Mouse (Mus musculus) spleen, adult 12 weeks (tissue): ENCODE measurements at regions not wholly inside any gene's neighbourhood (a gene's known extent, or its start where the extent isn't known, plus 50 kb on each side); places are given as distances from the start of the nearest gene placed in this dataset.

Source experiments
- DNase-seq: peaks from one replicate; pipeline ENCODE4 v3.0.0; 2022; ENCODE audit warnings: low spot score

DNA sequence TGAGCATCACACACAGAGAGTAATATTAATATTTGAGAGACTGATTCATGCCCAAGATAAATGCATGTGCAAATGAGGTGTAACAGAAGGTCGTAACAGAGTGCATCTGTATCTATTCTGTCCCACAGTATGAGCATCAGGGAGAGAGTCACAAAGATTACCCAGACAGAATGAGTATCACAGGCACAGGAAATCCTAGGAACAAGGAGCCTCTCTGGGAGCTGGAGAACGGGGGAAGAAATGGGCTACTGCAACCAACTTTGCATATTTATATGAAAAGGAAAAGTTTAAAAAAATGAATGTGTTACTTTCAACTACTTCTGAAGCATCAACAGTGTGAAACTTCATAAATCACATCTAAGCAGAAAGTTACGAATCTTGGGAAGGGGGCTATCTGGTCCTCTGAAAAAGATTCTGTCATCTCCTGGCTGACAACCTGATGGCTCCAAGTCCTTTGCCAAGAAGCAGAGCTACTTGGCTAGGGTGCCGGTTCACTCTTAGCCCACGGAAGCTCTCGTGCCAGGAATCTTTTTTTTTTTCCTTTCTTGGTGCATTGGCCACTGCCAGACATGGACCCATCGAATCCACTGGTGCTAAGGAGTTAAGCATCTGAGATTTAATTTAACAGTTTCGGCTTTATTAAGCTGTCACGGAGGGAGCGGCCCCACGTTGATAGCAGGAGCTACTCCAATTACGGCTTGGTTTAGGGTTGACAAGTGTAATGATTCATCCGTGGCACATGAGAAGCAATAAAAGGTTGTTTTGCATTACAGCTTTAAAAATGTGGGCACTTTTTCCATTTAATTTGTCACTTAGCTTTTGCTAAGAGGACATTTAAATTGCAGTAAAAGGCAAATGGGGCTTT lies 277.6 kb upstream of the Smim15 start:
- DNase-seq: no peak

DNA sequence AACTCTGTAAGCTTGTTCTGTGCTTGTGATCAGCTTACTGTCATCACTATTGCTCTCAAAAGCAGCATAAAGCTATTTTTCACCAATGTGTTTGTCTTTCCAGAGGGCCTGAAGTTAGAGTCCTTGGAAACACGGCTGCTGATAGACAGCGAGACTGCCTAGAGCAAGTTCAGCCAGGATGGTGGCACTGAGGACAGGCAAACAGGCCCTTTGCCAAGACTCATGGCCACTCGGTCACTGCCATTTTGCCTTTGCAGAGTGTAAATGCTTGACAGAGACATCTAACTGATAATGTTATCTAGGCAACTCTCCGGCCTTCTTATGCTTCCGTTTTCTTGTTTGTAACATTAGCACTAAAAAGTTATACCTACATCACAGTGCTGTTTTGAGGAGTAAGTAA lies 280.3 kb upstream of the Smim15 start:
- DNase-seq: no peak

DNA sequence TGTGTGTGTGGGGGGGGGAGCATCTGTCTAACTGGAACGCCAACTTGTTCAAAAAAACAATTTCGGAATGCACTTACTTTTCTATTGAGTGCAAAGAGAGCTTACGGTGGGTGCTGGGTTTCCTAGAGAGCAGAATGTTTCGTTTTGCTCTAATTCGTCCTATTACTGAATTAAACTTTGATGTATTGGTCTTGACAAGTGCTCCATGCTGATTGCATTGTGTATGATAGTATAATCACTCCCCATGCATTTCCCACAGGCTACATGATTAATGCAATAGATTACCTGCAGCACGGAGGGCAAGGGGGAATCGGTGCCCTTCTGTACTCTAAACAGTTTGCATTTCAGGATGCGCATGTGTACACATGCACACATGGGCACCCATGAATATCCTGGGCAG lies 283.7 kb upstream of the Smim15 start:
- no peak for DNase-seq

DNA sequence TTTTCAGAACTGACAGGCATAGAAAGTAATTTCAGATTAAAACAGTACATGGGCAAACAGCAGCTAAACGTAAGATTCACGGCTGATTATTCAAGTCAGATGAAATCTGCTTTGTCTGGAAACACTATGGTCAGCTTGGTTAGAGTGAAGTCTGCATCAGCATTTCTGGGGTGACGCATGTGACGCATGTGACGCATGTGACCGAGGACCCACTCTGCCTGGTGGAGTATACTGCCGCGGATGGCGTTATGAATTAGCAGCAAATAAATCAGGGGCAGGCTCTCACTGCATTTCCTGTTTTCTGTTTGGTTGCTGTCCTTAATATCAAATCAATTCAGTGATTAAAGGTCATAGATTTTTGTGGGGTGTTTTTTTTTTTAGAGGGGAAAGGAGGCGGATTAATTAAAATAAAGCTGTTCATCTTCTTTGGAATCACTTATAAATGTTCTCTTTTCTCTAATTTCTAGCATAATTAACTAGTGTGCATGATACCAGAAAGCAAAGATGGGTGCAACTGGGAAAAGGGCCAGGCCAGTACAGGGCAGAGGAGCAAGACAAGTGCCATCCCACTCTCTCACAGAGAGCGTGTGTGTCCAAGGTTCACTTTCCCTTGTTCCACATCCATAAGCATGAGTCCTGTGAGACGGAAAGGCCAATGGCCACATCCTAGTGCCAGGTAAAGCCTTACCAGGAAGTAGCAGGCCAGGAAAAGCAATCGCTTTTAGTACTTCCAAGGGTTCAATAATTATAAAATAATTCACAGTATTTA lies 285.7 kb upstream of the Smim15 start:
- no peak for DNase-seq

DNA sequence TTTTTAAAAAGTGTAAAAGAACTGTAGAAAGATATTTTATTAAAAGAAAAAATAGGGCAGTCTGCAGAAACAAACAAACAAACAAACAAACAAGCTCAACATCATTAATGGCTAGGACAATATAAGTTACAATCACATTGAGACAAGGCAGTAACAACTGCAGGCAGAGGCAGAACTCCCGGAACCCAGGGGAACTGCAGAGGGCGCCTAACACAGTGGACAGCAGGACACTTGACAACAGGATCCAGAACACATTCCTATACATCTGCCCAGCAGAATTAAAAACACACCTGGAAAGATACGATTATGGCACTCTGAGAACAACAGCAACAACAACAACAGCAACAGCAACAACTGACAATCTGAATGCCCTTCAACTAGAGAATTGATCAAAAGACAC lies 291.5 kb upstream of the Smim15 start:
- no peak for DNase-seq

DNA sequence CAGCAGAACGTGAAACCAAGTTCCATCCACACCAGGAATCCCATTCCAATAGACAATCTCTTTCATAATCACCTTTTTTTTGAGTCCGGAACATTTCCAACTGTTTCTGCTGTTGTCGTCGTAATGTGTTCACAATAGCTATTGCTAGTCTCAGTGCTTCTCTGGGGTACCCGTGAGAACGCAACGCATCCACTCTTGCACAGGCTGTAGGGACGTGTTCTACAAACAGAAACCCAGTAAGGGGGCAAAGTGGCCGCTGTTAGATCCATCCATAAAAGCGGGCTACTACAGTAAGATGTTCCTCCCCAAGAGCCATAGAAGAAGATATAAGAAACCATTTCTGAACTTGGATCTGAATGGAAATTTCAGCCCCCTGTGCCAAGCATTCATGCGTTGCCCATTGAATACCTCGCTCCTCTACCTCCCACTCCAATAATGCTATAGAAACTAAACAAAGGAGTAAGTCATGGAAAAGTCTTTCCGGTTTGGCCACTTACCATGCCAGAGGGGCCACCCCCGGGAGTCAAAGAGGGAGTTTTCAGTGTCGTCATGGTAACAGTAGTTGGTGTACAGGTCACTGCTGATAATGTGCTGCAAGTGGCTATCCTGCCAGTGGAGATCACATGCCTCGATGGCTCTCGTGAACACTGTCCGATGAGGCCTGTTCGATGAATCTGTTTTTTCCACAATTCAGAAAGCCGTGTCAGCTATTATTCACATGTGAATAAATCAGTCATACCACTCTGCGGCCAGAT lies 300.6 kb upstream of the Smim15 start:
- DNase-seq: no peak

DNA sequence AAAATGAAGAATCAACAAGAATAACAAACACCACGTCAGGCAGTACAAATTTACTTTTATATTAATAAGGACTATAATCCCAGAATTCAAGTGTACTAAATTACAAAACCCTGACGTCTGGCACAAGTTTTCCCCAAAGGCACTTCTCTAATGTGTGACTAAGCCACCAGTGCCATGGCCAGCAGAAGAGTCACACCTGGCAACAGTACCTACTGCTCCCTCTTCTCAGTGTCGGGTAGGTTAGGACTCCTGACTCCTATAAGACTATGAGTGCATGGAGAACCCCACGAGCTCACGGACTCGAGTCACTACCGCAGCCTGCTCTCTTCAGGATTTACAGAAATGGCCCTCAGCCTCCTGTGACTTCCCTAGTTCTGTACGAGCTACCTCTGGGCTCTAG lies 307.7 kb upstream of the Smim15 start:
- DNase-seq: no peak

DNA sequence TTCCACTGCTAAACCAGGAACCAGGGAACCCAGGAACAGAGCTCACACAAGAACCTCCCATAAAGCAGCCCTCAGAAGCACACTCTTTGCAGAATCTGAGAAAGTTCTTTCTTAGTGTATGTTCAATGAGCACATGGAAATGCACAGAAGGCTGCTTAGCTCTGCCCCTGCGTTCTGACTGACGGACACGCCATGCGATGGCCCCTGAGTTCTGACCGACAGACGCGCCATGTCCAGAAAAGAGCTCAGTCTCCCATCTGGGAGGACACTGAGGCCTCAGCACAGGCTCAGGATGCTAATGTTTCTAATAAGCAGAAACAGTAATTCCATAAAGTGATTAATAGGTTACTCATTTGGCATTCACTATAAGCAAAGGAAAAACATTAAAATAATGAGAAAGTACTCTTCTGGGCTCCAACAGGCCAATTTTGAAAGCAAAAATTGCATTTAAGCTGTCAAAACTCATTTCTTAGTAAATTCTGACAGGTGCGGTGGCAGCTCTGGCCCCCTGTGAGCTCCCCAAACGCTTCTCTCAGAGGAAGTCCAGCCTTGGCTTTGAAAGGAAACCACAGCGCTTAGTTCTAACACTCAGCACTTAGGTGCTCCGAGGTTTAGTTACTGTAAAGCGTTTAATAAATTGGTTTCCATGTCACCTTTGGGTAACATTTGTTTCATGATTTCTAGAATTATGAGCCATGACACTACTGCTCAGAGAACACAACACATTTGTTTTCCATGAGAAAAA lies 309.9 kb upstream of the Smim15 start:
- DNase-seq: no peak

DNA sequence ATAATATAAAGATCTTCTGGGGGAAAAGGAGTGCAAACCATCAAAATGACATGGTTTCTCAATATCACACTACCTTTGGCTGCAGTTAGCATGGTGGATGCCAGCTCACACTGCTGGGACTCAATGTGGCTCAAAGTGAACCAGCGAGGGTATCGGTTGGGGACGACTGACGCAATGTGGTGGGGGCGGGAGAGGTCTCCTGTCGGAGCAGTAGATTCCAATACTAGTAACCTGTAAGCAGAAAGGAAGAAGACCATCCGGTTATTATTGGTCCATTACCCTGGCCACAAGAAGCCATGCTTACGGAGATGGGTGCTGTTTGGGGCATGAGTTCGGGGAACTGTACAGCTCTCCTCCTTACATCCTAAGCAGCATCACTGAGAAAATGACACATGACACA lies 313.3 kb upstream of the Smim15 start:
- DNase-seq: no peak

DNA sequence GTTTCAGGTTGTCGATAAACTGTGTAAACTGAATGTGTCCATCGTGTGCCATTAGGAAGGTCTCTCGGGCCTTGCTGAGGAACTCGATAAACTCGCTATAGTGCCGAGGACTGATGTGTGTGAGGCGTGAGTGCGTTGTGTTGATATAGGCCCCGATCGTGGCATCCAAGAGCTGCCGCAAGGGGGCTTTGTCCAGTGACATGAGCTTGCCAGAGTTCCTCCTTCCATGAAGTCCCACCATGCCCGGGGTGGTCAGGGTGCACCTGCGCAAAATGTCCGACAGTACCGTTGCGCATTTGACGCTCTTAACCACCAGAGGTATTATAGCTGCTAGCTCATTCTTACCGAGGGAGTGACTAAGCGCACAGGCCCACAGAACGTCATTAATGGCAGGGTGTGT lies 317.8 kb upstream of the Smim15 start:
- no peak for DNase-seq

DNA sequence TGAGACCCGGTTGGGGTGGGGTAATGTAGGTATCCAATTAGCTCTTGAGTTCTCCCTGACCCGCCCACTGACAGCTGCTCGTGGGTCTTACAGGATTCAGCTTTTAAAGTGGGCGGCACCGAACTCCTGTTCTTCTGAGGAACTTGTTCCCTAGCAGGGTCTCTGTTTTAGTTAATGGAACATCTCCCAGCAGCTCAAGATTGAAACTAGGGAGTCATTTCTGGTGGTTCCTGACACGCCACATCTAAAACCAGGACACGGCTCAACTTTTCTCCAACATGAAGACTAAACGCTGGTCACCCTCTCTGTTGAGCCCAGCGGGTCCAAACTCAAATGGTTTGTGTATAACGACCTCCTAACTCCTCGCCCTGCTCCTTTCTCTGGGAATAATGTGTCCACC lies 322.3 kb upstream of the Smim15 start:
- no peak for DNase-seq

DNA sequence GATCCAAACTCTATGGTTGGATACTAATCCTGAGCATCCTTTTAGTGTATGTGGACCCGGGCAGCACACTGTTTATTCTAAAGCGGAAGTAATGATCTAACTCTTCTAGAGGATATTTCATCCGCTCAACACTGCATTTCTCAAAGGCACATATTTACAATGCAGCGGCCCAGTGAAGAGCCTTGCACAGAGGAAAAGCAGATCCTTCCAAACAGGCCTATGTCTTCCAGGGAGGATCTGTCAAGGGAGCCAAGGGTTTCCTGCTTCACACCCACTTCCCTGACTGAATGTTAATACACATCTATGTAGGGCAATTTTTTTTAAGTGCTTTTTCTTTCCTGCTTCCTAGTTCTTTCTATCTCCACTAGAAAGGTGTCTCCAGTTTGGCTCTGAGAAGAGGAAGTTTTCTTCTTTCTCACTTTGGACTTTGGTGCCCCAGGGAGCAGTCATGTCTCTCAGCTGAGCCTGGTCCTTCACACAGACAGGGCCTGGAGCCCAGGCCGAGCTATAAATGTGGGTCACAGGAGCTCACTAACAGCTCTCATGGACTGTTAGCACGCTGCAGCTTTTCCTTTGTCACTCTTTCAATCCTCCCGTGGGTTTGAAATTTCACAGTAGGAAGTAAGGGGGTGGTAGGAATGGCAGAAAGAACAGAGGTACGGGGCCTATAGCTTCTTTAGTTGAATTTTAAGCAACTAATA lies 323.2 kb upstream of the Smim15 start:
- DNase-seq: no peak

DNA sequence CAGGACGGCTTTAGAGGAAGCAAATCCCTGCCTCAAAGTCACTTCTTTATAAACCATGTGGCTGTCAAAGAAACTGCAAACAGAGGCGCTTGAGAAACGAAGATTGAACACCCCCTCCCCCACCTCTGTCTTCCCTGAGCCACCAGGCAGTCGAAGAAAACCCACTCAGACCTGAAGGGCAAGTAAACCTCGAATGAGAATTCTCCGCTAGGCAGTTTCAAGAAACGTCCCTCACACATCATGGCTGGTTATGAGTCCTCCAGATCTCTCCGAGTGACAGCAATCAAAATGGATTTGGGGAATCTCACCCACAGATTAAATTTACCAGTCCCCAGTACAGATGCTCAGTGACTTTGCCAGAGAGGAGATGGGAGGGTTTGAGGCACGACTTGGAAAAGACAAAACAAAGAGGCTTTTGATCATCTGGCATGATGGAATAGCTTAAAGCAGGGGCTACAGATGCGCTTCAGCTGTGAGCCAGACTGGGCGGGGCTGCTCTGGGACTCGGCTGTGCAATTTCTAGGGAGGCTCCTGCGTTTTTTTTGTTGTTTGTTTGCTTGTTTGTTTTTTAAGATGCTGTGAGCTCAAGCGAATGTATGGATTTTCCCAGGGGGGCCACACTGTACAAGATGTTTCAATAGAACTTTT lies 325.1 kb upstream of the Smim15 start:
- no peak for DNase-seq

DNA sequence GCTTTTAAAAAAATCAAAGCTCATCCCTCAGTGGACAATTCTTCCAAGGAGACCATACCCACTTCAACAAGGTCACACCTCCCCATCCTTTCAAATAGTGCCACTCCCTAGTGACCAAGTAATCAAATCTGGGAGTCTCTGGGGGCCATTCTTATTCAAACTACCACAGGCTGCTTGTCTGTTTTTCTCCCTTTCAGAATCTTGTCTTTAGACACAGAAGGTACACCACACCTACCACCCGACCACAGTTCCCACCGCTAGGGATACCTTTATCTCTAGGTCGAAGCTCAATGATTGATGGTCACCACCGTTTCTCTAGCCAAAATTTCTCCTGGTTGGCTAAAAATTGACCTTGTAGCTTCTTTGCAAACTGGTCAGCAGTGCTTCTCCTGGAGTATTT lies 328.6 kb upstream of the Smim15 start:
- no peak for DNase-seq

DNA sequence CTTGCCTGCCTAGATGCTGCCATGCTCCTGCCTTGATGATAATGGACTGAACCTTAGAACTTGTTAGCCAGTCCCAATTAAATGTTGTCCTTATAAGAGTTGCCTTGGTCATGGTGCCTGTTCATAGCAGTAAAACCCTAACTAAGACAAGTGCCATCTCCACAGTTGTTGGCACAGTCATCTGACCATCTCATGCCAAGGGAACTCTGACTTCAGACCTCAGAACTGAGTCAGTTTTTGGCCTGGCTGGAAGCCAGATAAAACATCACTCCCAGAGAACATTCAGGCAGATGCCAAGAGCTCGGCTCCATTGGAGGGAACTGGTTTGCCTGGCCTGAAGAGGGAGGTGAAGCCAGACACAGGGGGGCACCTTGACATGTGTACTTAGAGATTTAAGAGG lies 330.2 kb upstream of the Smim15 start:
- DNase-seq: no peak

DNA sequence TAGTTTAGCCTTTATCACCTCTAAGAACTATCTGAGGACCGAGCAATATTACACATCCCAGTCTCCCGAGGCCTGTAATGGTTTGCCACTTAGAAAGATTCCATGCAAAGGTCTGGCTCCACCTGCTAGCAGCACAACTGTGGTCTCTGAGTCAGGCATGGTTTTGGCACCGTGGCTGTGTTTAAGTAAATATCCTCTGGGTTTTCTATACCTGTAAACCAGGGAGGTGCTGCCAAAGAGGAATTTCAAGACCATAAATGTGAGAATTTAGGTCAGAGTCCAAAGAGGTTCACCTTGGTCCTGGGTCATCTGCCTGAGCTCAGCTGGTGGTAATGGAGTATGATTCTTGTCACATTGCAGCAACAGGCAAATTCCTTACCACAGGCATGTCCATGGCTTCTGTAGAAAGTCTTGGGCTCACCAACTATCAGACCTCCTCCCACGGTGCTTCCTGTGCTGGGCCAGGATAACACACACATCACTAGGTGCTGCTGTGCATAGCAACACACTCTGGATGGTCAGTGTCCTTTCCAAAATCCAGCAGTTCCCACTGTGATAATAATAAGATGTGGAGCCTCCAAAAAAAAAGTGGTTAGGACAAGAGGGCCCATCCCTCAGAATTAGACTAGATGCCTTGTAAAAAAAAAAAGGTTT lies 332.8 kb upstream of the Smim15 start:
- no peak for DNase-seq

DNA sequence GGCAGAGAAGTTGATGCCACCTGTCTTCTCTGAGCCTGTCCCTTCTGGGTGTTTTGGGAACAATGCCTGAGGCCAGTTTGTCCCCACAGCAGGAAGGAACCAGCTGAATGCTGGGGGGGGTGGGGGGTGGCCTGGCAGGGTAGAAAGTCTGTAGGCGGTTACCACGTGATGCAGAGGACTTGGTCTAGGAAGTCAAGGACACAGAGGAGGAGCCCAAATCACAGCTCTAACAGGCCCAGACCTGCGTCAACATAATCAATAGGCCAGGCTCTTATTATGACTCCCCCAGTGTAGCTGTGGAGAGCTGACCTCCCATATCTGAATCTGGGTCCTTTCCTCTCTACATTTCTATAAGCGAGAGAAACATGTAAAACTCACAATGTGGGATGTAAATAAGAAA lies 333.9 kb upstream of the Smim15 start:
- DNase-seq: no peak

DNA sequence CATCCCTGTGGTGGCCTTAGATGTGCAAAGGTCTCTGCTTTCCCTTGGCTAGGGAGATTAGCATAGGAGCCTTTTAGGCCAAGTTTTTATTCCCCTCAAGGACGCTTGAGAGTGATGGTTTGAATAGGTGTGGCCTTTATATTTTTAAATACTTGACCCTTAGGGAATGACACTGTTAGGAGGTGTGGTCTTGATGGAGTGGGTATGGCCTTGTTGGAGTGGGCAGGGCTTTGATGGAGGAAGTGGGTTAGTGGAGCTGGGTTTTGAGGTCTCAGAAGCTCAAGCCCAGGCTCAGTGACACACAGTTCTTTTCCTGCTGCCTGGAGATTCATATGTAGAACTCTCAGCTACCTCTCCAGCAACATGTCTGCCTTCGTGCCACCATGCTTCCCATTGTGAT lies 334.4 kb upstream of the Smim15 start:
- no peak for DNase-seq

DNA sequence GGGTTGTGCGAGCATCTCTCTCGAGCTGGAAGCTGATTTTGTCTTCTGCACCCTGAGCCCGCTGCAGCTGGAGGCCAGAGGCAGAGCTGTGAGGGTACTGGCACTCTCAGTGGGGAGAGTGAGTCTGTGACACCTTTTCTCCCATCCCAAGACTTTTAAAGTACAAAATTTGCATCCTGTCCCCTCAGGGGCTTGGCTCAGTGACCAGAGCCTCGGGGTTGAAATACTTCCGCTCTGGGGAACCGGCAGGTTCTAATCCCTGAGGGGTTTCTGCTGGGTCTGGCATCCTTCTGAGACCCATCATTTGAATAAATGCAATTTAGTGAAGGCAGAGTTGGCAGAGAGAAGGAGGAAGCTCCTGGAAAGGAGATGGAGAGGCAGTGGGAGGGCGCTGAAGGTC lies 340.5 kb upstream of the Smim15 start:
- DNase-seq: no peak
